Mouse (Mus musculus) myocyte (in vitro differentiated cells): ENCODE results near the gene Zfp324.

Experiments
- E2F4 ChIP-seq: IDR thresholded peaks from one replicate; pipeline ENCODE4 v1.6.1; 2011; ENCODE audit warnings: mild to moderate bottlenecking, control low read depth, moderate library complexity; ENCODE audit not compliant: insufficient read depth
- POLR2A ChIP-seq: IDR thresholded peaks from one replicate; pipeline ENCODE4 v1.6.1; 2011; ENCODE audit warnings: low read depth, mild to moderate bottlenecking, control low read depth, moderate library complexity; ENCODE audit not compliant: insufficient read length

GRCm38 (mm10) chr7:13010005-13010908 lies 44.6 kb downstream of the Zfp324 start, which contains the start of gene Zbtb45:
- TF ChIP-seq POLR2A: peak; percentile 56
- TF ChIP-seq E2F4: no peak
